13 mouse cellular contexts compared by ENCODE assay signal in genomic region chr10:23413794-23414518, GRCm38 (mm10).
DNase-seq lines count a peak whose midpoint lies in the region; ATAC-seq lines count a peak whose summit lies in the region.
"Had no signal": no experiment of that assay in that cellular context is flagged by ENCODE, and none has a peak within 500 bp of the region (broad histone marks: within the 10 kb centered on the region; RNA-seq: fewer than 3 reads in every experiment).

No protein-coding gene starts in this region.

- ATAC-seq in hindbrain, embryonic 13.5 days (ENCODE audit: low FRiP score) = no peak; the same call in 1 of the 2 replicates
- ATAC-seq in hindbrain, embryonic 12.5 days (ENCODE audit: low FRiP score) = peak; percentile 66
- ATAC-seq: activated CD4-positive, CD25-positive, alpha-beta regulatory T cell, adult 4 months had no signal

- H3K4me2 ChIP-seq in hindbrain, embryonic 13.5 days = no peak overlapping the region
- H3K4me2 ChIP-seq in hindbrain, embryonic 12.5 days (replicated peaks) = no peak overlapping the region
- H3K4me2 ChIP-seq: embryonic facial prominence, embryonic 15.5 days had no signal

- DNase-seq in hindbrain, embryonic 10.5 days (ENCODE audit: low spot score) = no peak
- DNase-seq in R1 (ENCODE audit: low read depth, low spot score) = peak; percentile 5
- DNase-seq in cerebellum, postnatal 14 days = peak; percentile 65 to 75
- no peak for DNase-seq in retina, embryonic 14.5 days (ENCODE audit: low spot score)
- no peak for DNase-seq in c-Kit-positive CD71-positive TER-119-positive erythroid progenitor cells, embryonic 14.5 days (ENCODE audit: low spot score)
- DNase-seq in spleen, postnatal 36 days (ENCODE audit: low spot score in 2 of 2) = no peak
- DNase-seq: lung, postnatal 14 days; thymus, postnatal 14 days had no signal

- no peak overlapping the region for H3K9ac ChIP-seq in hindbrain, embryonic 13.5 days
- H3K9ac ChIP-seq in hindbrain, embryonic 12.5 days = no peak overlapping the region
- H3K9ac ChIP-seq: embryonic facial prominence, embryonic 15.5 days had no signal

- H3K9me3 ChIP-seq in hindbrain, embryonic 10.5 days = no peaks in the 10 kb centered on the region
- peaks cover 1% of the 10 kb centered on the region; the same call in 1 of the 2 replicates for H3K9me3 ChIP-seq in hindbrain, embryonic 13.5 days
- H3K9me3 ChIP-seq in hindbrain, embryonic 12.5 days (replicated peaks) = no peaks in the 10 kb centered on the region
- H3K9me3 ChIP-seq: embryonic facial prominence, embryonic 15.5 days; heart, embryonic 10.5 days had no signal

- 43% methylated on average over 7 of the region's 7 CpGs for WGBS in hindbrain, embryonic 10.5 days
- 32% methylated on average over 7 of the region's 7 CpGs for WGBS in hindbrain, embryonic 13.5 days
- WGBS in hindbrain, embryonic 12.5 days = 45% methylated on average over 7 of the region's 7 CpGs

- peak overlapping the region; percentile 13; the same call in 1 of the 2 replicates for H3K27ac ChIP-seq in hindbrain, embryonic 10.5 days
- H3K27ac ChIP-seq in hindbrain, embryonic 13.5 days = no peak overlapping the region
- H3K27ac ChIP-seq in hindbrain, embryonic 12.5 days = no peak overlapping the region
- H3K27ac ChIP-seq: embryonic facial prominence, embryonic 15.5 days; heart, embryonic 10.5 days had no signal

- no peaks in the 10 kb centered on the region for H3K36me3 ChIP-seq in hindbrain, embryonic 10.5 days
- no peaks in the 10 kb centered on the region for H3K36me3 ChIP-seq in hindbrain, embryonic 13.5 days
- no peaks in the 10 kb centered on the region for H3K36me3 ChIP-seq in hindbrain, embryonic 12.5 days
- H3K36me3 ChIP-seq: embryonic facial prominence, embryonic 15.5 days; heart, embryonic 10.5 days had no signal

- no peaks in the 10 kb centered on the region for H3K27me3 ChIP-seq in hindbrain, embryonic 10.5 days (ENCODE audit: insufficient read depth, poor library complexity, severe bottlenecking)
- H3K27me3 ChIP-seq in hindbrain, embryonic 13.5 days = no peaks in the 10 kb centered on the region
- peaks cover 3% of the 10 kb centered on the region; the same call in 1 of the 2 replicates for H3K27me3 ChIP-seq in hindbrain, embryonic 12.5 days
- H3K27me3 ChIP-seq: embryonic facial prominence, embryonic 15.5 days had no signal

- peaks cover 27% of the 10 kb centered on the region for H3K4me1 ChIP-seq in hindbrain, embryonic 10.5 days (replicated peaks)
- H3K4me1 ChIP-seq in hindbrain, embryonic 13.5 days (replicated peaks) = peaks cover 10% of the 10 kb centered on the region; the same call in 1 of the 2 replicates
- peaks cover 10% of the 10 kb centered on the region for H3K4me1 ChIP-seq in hindbrain, embryonic 12.5 days
- H3K4me1 ChIP-seq: embryonic facial prominence, embryonic 15.5 days; heart, embryonic 10.5 days had no signal

- H3K4me3 ChIP-seq in hindbrain, embryonic 10.5 days = no peak overlapping the region
- no peak overlapping the region for H3K4me3 ChIP-seq in hindbrain, embryonic 13.5 days
- no peak overlapping the region for H3K4me3 ChIP-seq in hindbrain, embryonic 12.5 days
- H3K4me3 ChIP-seq: embryonic facial prominence, embryonic 15.5 days; heart, embryonic 10.5 days had no signal

Comparison
In these comparisons a context has a peak if more than half of its experiments do, and no peak if none do; other contexts are left out.
1. DNase-seq: peak in R1 (single experiment) and cerebellum, postnatal 14 days (2 of 2); none in hindbrain, embryonic 10.5 days (single experiment), retina, embryonic 14.5 days (single experiment), c-Kit-positive CD71-positive TER-119-positive erythroid progenitor cells, embryonic 14.5 days (single experiment) and spleen, postnatal 36 days (0 of 2).